Mouse (Mus musculus): ENCODE measurements around the gene Myocd.

Gene Myocd

GRCm38 (mm10) chr11:65214954-65215629, 54.7 kb downstream of the Myocd start:
- peak; percentile 40 for DNase-seq (ENCODE audit: low spot score)

GRCm38 (mm10) chr11:65213806-65214205, 56.0 kb downstream of the Myocd start:
- DNase-seq (ENCODE audit: low spot score): no peak

DNA sequence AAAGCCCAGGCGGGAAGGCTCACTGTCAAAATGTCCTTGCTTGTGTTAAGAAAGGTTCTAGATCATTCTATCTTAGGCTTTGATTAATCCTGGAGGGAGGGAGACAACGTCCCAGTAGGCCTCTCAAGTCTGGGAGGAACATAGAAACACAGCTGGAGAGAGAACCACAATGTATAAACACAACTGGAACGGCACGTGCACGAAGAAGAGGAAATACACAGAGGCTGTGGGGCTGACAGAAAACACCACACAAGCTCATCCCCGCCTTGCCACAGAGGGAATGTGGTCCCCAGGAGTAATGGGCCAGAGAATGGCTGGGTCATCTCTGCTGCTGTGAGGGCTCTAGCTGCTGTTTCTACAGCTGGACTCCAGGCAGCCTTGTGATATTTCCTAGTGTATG, 58.1 kb downstream of the Myocd start:
- DNase-seq (ENCODE audit: low spot score): no peak

DNA sequence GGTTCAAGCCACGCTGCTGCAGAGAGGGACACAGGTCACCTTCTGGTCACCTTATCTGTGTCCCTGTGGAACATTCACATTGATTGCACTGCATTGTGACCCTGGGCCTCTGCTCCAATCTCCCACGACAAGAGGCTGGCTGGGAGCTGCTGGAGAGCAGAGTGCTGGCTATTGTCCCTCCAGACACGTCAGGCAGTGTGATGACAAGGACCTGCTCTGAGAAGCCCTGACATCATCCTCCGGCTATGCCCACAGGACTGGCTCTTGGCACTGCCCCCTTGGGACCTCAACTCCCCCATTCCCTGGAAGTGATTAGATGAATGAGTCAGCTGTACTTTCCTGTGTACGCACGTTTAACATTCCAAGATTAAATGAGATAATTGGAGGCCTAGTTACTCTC, 60.3 kb downstream of the Myocd start:
- no peak for DNase-seq (ENCODE audit: low spot score)

DNA sequence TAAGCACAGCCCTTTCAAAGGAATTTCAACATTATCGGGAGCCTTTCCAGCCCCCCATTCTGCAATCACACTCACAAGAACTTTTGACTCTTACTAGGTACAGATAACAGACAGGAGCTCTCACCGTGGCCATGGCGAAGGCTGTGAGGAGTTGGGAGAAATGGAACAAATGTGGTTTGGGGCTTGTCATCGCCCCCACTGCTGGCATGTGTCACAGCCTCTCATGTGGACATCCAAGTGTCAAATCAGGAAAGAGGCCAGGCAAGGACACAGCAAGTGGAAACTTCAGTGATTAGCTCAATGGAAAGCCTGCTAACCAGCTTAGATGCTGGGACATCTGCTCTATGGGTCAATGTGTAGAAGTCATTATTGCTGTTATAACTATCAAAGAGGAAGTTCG, 64.5 kb downstream of the Myocd start:
- no peak for DNase-seq (ENCODE audit: low spot score)

DNA sequence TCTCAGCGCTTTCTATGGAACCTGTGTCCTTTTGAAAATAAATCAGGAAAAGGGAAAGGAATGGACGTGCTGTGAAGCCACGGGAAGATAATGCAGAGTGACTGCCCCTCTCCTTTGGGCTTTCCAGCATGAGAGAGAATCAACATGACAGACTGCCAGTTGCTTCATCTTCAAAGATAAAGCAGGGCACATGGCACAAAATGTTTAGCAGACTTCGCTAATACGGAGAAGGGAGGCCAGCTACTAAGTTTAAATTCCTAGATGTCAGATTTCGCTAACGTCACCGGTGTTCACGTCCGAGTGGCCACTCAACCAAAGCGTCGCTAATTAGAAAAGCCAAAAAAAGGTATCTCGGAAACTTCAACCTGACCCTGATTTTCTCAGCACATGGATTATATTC, 65.1 kb downstream of the Myocd start:
- no peak for DNase-seq (ENCODE audit: low spot score)

GRCm38 (mm10) chr11:65203020-65203419, 66.8 kb downstream of the Myocd start:
- DNase-seq (ENCODE audit: low spot score): no peak

DNA sequence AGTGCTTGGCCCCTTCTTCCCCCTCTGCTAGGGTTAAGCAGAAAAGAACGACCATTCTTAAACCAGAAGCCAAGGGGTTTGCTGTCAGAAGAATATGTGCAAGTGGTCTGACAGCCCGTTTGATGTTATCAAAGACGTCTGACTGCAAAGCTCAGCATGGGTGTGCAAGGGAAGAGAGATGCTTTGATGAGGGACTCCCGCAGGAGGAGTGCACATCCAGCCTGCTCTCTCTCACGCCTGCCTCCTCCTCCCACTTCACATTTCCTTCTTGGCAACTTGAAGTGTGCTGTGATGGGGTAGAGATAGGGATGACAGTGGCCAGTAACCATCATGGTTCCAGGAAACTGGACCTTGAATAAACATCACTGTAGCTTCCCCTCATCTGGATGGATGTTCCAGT, 67.6 kb downstream of the Myocd start:
- no peak for DNase-seq (ENCODE audit: low spot score)

DNA sequence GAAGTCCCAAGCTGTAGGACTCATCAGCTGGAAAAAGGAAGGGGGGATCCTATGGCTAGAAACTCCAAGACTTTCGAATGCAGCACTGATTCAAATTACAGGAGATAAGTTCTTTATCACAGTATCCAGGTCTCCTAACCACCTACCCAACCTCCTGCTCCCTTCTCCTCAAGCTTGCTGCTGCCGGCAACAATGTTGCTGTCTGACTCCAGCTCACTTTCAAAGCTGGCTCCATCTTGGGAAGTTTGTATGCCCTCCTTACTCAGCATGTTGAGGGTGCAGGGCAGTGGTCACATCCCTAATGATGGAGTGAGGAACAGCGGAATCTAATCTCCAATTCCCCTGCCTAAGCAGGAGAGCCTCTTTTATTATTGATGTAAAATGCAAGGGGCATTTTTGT, 71.8 kb downstream of the Myocd start:
- no peak for DNase-seq (ENCODE audit: low spot score)

- DNase-seq (ENCODE audit: low spot score): peak; percentile 85
These were observed 72.5 kb downstream of the Myocd start for GRCm38 (mm10) chr11:65197280-65197679.

DNA sequence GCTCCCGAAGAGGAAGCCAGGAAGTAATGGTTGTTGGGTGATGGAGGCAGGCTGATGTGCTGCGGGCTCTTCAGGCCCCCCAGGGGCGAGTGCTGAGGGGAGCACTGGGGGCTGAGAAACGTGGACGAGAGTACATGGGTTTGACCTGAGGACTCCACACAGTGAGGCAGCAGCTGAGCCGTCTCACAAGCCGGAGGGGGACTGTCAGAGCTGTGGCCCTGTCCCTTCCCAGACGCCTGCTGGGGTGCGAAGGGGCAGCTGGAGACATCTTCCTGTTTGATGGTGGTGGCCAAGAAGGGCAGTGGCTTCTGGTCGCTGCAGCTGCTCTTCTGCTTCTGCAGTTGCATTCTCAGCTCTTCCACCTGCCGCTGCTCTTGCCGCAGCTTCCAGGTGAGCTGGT, 82.8 kb downstream of the Myocd start:
- no peak for DNase-seq (ENCODE audit: low spot score)

GRCm38 (mm10) chr11:65185114-65185513, 84.7 kb downstream of the Myocd start:
- no peak for DNase-seq (ENCODE audit: low spot score)

GRCm38 (mm10) chr11:65170121-65170750, 99.6 kb downstream of the Myocd start:
- DNase-seq (ENCODE audit: low spot score): no peak

- peak; percentile 89 for DNase-seq (ENCODE audit: low spot score)
These were observed 107.0 kb downstream of the Myocd start, which contains the start of gene Arhgap44 for GRCm38 (mm10) chr11:65162767-65163120. TSS of gene Arhgap44 (minus strand) at chr11:65162961.

- no peak for DNase-seq (ENCODE audit: low spot score)
These were observed 107.7 kb downstream of the Myocd start for GRCm38 (mm10) chr11:65161881-65162766.

GRCm38 (mm10) chr11:65160991-65161880, 108.6 kb downstream of the Myocd start:
- DNase-seq (ENCODE audit: low spot score): no peak

GRCm38 (mm10) chr11:65159791-65160190, 110.0 kb downstream of the Myocd start, which contains the start of gene 1700086D15Rik:
TSS of gene 1700086D15Rik (minus strand) at chr11:65159891.
- DNase-seq (ENCODE audit: low spot score): no peak

DNA sequence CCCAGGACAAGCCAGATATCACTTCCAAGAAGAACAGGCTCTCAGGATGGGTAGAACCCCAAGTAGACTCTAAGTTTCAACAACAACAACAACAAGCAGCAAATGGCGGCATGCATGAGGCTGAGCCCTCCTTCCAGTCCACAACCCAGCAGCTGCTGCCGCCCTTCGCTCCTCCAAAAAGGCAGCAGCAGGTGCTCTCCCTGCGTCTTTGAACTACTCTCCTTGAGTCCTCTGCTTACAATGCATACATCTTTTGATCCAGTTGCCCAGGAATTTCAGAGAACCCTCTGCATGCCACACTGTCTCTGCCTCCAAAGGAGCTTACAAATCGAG, 111.2 kb downstream of the Myocd start:
- no peak for DNase-seq (ENCODE audit: low spot score)

GRCm38 (mm10) chr11:65157966-65158657, 111.7 kb downstream of the Myocd start:
- no peak for DNase-seq (ENCODE audit: low spot score)

- DNase-seq (ENCODE audit: low spot score): no peak
These were observed 116.8 kb downstream of the Myocd start for GRCm38 (mm10) chr11:65153006-65153405.

DNA sequence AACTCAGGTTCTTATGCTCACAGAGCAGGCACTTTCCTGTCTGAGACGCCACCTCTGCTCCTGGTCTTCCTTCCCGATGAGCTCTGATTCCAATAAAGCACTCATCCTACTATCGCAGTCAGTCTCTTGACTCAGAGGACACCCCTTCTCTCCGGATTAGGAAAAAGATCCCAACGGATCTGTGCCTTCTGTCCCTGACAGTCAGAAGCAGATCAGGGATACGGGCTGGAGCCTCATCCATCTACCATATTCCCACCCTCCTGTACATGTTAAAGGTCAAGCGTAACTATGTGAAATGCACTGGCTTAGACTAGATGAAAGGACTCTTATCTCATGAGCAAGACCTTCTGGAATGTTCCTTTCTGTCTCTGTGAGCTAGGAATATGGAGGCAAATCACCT, 121.3 kb downstream of the Myocd start:
- DNase-seq (ENCODE audit: low spot score): no peak
